13 mouse cellular contexts compared by ENCODE assay signal in the genomic region with DNA sequence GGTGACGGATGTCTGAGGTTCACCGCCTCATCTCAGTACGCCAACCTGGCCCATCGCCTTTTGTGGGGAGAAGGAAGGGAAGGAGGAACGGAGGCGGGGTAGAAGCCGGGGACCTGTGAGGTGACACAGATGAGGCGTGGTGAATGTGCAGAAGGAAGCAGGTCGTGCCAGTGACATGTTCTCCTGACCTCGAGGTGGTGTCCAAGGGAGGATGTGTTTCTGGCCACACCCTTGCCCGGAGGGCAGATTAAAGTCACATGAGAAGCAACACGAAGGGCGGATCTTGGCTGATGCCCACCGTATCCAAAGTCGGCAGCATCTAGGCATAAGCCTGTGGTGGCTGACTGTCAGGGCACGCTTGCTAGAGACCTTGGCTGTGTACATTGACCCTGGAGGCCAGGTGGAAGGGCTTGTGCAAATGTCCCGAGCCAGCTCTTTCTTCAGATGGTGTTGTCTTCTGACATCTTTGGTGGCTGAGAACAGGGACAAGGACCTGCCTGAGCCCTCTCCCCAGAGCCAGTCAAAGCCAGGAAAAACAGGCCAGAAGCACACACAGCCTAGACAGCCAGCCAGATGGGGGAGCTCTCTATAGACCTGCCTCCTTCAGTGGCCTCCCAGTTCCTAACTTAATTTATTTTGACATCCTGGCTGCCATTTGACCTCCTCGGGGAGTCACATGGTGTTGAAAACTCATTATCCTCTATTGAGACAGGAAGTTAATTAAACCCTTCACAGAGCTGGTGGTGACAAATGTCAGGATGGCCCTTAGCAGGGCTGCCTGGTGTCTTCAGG. TPM values are rescaled to one million over a fixed set of nuclear protein-coding genes. Genes with fewer than 3 reads are reported as not detected.
DNase-seq lines count a peak whose midpoint lies in the region; ATAC-seq lines count a peak whose summit lies in the region.
"Had no signal": no experiment of that assay in that cellular context is flagged by ENCODE, and none has a peak within 500 bp of the region (broad histone marks: within the 10 kb centered on the region; RNA-seq: fewer than 3 reads in every experiment).

No protein-coding gene starts in this region.

- no peak overlapping the region for H3K27ac ChIP-seq in hindbrain, embryonic 11.5 days (ENCODE audit: low read depth, low read length)
- no peak overlapping the region for H3K27ac ChIP-seq in hindbrain, embryonic 14.5 days

- no peaks in the 10 kb centered on the region for H3K36me3 ChIP-seq in hindbrain, embryonic 11.5 days (ENCODE audit: control insufficient read depth, insufficient read depth, low read length)
- no peaks in the 10 kb centered on the region for H3K36me3 ChIP-seq in hindbrain, embryonic 14.5 days (replicated peaks; ENCODE audit: control insufficient read depth, insufficient read depth)

- peaks cover 4% of the 10 kb centered on the region for H3K4me1 ChIP-seq in hindbrain, embryonic 11.5 days (replicated peaks; ENCODE audit: control insufficient read depth, insufficient read depth, low read length)
- H3K4me1 ChIP-seq in hindbrain, embryonic 14.5 days (replicated peaks; ENCODE audit: control insufficient read depth, insufficient read depth, low read length) = no peaks in the 10 kb centered on the region

- H3K9ac ChIP-seq in hindbrain, embryonic 11.5 days (ENCODE audit: low read depth, low read length) = no peak overlapping the region
- H3K9ac ChIP-seq in hindbrain, embryonic 14.5 days = no peak overlapping the region
- H3K9ac ChIP-seq: forebrain, postnatal 0 days had no signal

- H3K4me2 ChIP-seq in hindbrain, embryonic 11.5 days (replicated peaks; ENCODE audit: low read depth, low read length) = no peak overlapping the region
- H3K4me2 ChIP-seq in hindbrain, embryonic 14.5 days (replicated peaks) = no peak overlapping the region

- 78% methylated on average over 18 of the region's 18 CpGs for WGBS in hindbrain, embryonic 11.5 days
- WGBS in hindbrain, embryonic 14.5 days = 84% methylated on average over 18 of the region's 18 CpGs

- DNase-seq in hindbrain, embryonic 11.5 days (ENCODE audit: low spot score) = peak; percentile 44
- DNase-seq in hindbrain, embryonic 14.5 days (ENCODE audit: low spot score) = no peak
- peak; percentile 30 for DNase-seq in thymus, postnatal 14 days
- no peak for DNase-seq in thymus, adult 18-20 months
- DNase-seq in kidney, postnatal 14 days = peak; percentile 45
- DNase-seq in frontal cortex, postnatal 36 days (ENCODE audit: low spot score in 2 of 2) = no peak
- DNase-seq in left cerebral cortex, adult 18-20 months (ENCODE audit: low spot score in 2 of 2) = no peak
- no peak for DNase-seq in right cerebral cortex, adult 2 months (ENCODE audit: low spot score in 2 of 2)
- DNase-seq: forebrain, postnatal 0 days; heart, postnatal 4 days; left cerebral cortex, postnatal 4 days; right cerebral cortex, adult 18-20 months had no signal

- H3K9me3 ChIP-seq in hindbrain, embryonic 11.5 days (ENCODE audit: control insufficient read depth, low read length) = no peaks in the 10 kb centered on the region
- no peaks in the 10 kb centered on the region for H3K9me3 ChIP-seq in hindbrain, embryonic 14.5 days (ENCODE audit: control insufficient read depth, low read length)

- peaks cover 5% of the 10 kb centered on the region; the same call in 1 of the 2 replicates for H3K27me3 ChIP-seq in hindbrain, embryonic 11.5 days (ENCODE audit: control insufficient read depth, insufficient read depth, low read length)
- H3K27me3 ChIP-seq in hindbrain, embryonic 14.5 days (ENCODE audit: control insufficient read depth, insufficient read depth, low read length) = no peaks in the 10 kb centered on the region
- H3K27me3 ChIP-seq: Patski had no signal

- ATAC-seq in hindbrain, embryonic 11.5 days (ENCODE audit: low FRiP score) = no peak
- ATAC-seq in hindbrain, embryonic 14.5 days (ENCODE audit: low FRiP score) = no peak
- ATAC-seq: forebrain, postnatal 0 days; Patski had no signal

- no peak overlapping the region for H3K4me3 ChIP-seq in hindbrain, embryonic 11.5 days (ENCODE audit: low read depth, low read length)
- H3K4me3 ChIP-seq in hindbrain, embryonic 14.5 days (replicated peaks; ENCODE audit: low read length) = no peak overlapping the region

RNA-seq across cellular contexts. Expression of gene Zfpm1, which starts 4.5 kb away (rescaled TPM):
- 1.6 and 1.9 TPM in 2 replicates for polyA plus RNA-seq in hindbrain, embryonic 11.5 days (2014; fragmentation: Nextera tagmentation; extraction: Ambion mirVana)
- polyA plus RNA-seq in hindbrain, embryonic 14.5 days (2014; fragmentation: Nextera tagmentation; extraction: Ambion mirVana) = 1.8 and 2.0 TPM in 2 replicates
- total RNA-seq in left cerebral cortex, adult 18-20 months (2021) = 10 to 100 TPM; 35.6 to 37.5 TPM

Comparison
In these comparisons a context has a peak if more than half of its experiments do, and no peak if none do; other contexts are left out.
1. DNase-seq: peak in hindbrain, embryonic 11.5 days (single experiment), thymus, postnatal 14 days (single experiment) and kidney, postnatal 14 days (single experiment); none in hindbrain, embryonic 14.5 days (single experiment), thymus, adult 18-20 months (0 of 2), frontal cortex, postnatal 36 days (0 of 2), left cerebral cortex, adult 18-20 months (0 of 2) and right cerebral cortex, adult 2 months (0 of 2).